10 mouse cellular contexts compared by ENCODE assay signal in the genomic region with DNA sequence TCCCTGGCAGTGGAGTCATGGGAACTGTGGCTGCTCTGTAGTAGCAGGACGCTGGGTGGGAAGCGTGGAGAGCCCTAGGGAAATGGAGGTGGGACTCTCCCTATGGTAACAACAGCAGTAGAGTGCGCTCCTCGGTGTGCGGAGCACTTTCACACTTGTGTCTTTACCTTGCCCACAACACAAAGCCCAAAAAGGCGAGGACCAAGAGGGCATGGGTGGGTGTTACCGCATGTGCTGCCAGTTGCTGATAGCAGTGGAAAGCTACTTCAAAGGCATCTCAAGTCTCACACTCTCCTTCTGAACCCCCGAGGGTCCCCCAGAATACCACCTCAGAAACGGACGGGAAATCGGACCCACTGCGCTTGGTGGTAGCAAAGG. TPM values are rescaled to one million over a fixed set of nuclear protein-coding genes. Genes with fewer than 3 reads are reported as not detected.
DNase-seq lines count a peak whose midpoint lies in the region; ATAC-seq and TF ChIP-seq lines count a peak whose summit lies in the region.
"Had no signal": no experiment of that assay in that cellular context is flagged by ENCODE, and none has a peak within 500 bp of the region (broad histone marks: within the 10 kb centered on the region; RNA-seq: fewer than 3 reads in every experiment).

No protein-coding gene starts in this region.

- H3K9ac ChIP-seq in heart, postnatal 0 days (replicated peaks; ENCODE audit: low read depth, low read length): no peak overlapping the region
- 0 out of 2 replicates have a peak overlapping the region, but pooled peaks have one; percentile 21 for H3K9ac ChIP-seq in embryonic facial prominence, embryonic 15.5 days
- H3K9ac ChIP-seq in limb, embryonic 14.5 days (ENCODE audit: low read depth, low read length, severe bottlenecking): peak overlapping the region; percentile 37; the same call in 1 of the 2 replicates
- H3K9ac ChIP-seq: liver, embryonic 14.5 days had no signal

- peak overlapping the region; percentile 3; the same call in 1 of the 2 replicates for H3K4me3 ChIP-seq in heart, postnatal 0 days (ENCODE audit: low read depth, low read length)
- no peak overlapping the region for H3K4me3 ChIP-seq in embryonic facial prominence, embryonic 15.5 days (replicated peaks)
- peak overlapping the region; percentile 6; the same call in 1 of the 2 replicates for H3K4me3 ChIP-seq in limb, embryonic 14.5 days (replicated peaks; ENCODE audit: low read length)
- no peak overlapping the region for H3K4me3 ChIP-seq in layer of hippocampus, adult 2 months

- TF ChIP-seq POLR2A in limb, embryonic 14.5 days (IDR thresholded peaks at IDR 0.05; ENCODE audit: borderline replicate concordance, extremely low read depth, insufficient read depth, insufficient read length): no peak

- no peaks in the 10 kb centered on the region for H3K27me3 ChIP-seq in heart, postnatal 0 days (ENCODE audit: control insufficient read depth, insufficient read depth, low read length)
- no peaks in the 10 kb centered on the region for H3K27me3 ChIP-seq in embryonic facial prominence, embryonic 15.5 days
- H3K27me3 ChIP-seq in limb, embryonic 14.5 days (ENCODE audit: control insufficient read depth, insufficient read depth, low read length): no peaks in the 10 kb centered on the region

- no peak for DNase-seq in heart, postnatal 0 days (ENCODE audit: low spot score)
- DNase-seq in heart, postnatal 25 days (ENCODE audit: low spot score): no peak
- no peak for DNase-seq in limb, embryonic 14.5 days (ENCODE audit: low spot score)
- no peak for DNase-seq in layer of hippocampus, adult 2 months (ENCODE audit: low spot score in 2 of 2)
- DNase-seq in cerebellum, adult 9-11 months: no peak
- DNase-seq in spleen, postnatal 14 days (ENCODE audit: low spot score in 2 of 2): no peak

- ATAC-seq in heart, postnatal 0 days (ENCODE audit: insufficient read depth, low read depth): no peak
- ATAC-seq in CD4-positive, CD25-positive, alpha-beta regulatory T cell, adult 4 months: peak; percentile 15
- no peak for ATAC-seq in embryonic facial prominence, embryonic 15.5 days (ENCODE audit: insufficient number of reproducible peaks, low FRiP score, low TSS enrichment, low read depth)
- no peak for ATAC-seq in limb, embryonic 14.5 days (ENCODE audit: low FRiP score, low read depth)

- no peaks in the 10 kb centered on the region for H3K36me3 ChIP-seq in heart, postnatal 0 days (replicated peaks; ENCODE audit: control insufficient read depth, insufficient read depth, low read length)
- no peaks in the 10 kb centered on the region for H3K36me3 ChIP-seq in embryonic facial prominence, embryonic 15.5 days
- no peaks in the 10 kb centered on the region for H3K36me3 ChIP-seq in limb, embryonic 14.5 days (ENCODE audit: control insufficient read depth, insufficient read depth, low read length)
- H3K36me3 ChIP-seq: G1E had no signal

- no peaks in the 10 kb centered on the region for H3K9me3 ChIP-seq in heart, postnatal 0 days (replicated peaks; ENCODE audit: control insufficient read depth, low read length)
- no peaks in the 10 kb centered on the region for H3K9me3 ChIP-seq in embryonic facial prominence, embryonic 15.5 days (replicated peaks)
- H3K9me3 ChIP-seq in limb, embryonic 14.5 days (ENCODE audit: control insufficient read depth, low read length): no peaks in the 10 kb centered on the region
- H3K9me3 ChIP-seq: G1E had no signal

- 33% methylated on average over 12 of the region's 12 CpGs for WGBS in heart, postnatal 0 days
- 34% methylated on average over 12 of the region's 12 CpGs for WGBS in embryonic facial prominence, embryonic 15.5 days
- 37% methylated on average over 12 of the region's 12 CpGs for WGBS in limb, embryonic 14.5 days

- TF ChIP-seq EP300 in heart, postnatal 0 days (IDR thresholded peaks at IDR 0.05; ENCODE audit: low read depth): no peak

- H3K4me1 ChIP-seq in heart, postnatal 0 days (ENCODE audit: control insufficient read depth, insufficient read depth): peaks cover 24% of the 10 kb centered on the region
- H3K4me1 ChIP-seq in embryonic facial prominence, embryonic 15.5 days: peaks cover 71% of the 10 kb centered on the region
- H3K4me1 ChIP-seq in limb, embryonic 14.5 days (ENCODE audit: control insufficient read depth, insufficient read depth, low read length): peaks cover 61% of the 10 kb centered on the region

- intact Hi-C loops in heart, postnatal 25 days (cut with DNase I): no loop called here

- H3K27ac ChIP-seq in heart, postnatal 0 days (ENCODE audit: low read depth): no peak overlapping the region
- peak overlapping the region; percentile 81 for H3K27ac ChIP-seq in embryonic facial prominence, embryonic 15.5 days (replicated peaks)
- no peak overlapping the region for H3K27ac ChIP-seq in limb, embryonic 14.5 days (replicated peaks; ENCODE audit: low read depth, low read length)
- H3K27ac ChIP-seq in layer of hippocampus, adult 2 months: no peak overlapping the region
- H3K27ac ChIP-seq: liver, embryonic 14.5 days had no signal

- peak overlapping the region; percentile 50 for H3K4me2 ChIP-seq in heart, postnatal 0 days (ENCODE audit: low read depth, low read length)
- peak overlapping the region; percentile 37; the same call in 1 of the 2 replicates for H3K4me2 ChIP-seq in embryonic facial prominence, embryonic 15.5 days (replicated peaks)
- peak overlapping the region; percentile 34 for H3K4me2 ChIP-seq in limb, embryonic 14.5 days (replicated peaks; ENCODE audit: low read depth, low read length, severe bottlenecking)

- TF ChIP-seq CTCF in heart, postnatal 0 days (IDR thresholded peaks at IDR 0.05; ENCODE audit: low read depth): no peak
- no peak for TF ChIP-seq CTCF in layer of hippocampus, adult 2 months (conservative IDR thresholded peaks at IDR 0.05)

RNA-seq across cellular contexts. Expression of a gene that starts 23.4 kb away (rescaled TPM):
- 0.73 TPM in 1 of 2 replicates, not detected in the other for total RNA-seq in heart, postnatal 0 days (2014; rRNA removed; ENCODE audit: low replicate concordance)
- 0.11 TPM in 2 replicates for polyA plus RNA-seq in heart, postnatal 0 days (2015; fragmentation: Nextera tagmentation; extraction: Ambion mirVana)
- total RNA-seq in heart, postnatal 25 days (2021): under 1 TPM; 0.29 to 0.64 TPM
- polyA plus RNA-seq in CD4-positive, CD25-positive, alpha-beta regulatory T cell, adult 4 months (2017; shearing (Covaris generic)): 100 to 1,000 TPM; 277 to 361 TPM
- polyA plus RNA-seq in embryonic facial prominence, embryonic 15.5 days (2015; fragmentation: Nextera tagmentation; extraction: Ambion mirVana): 0.57 and 0.59 TPM in 2 replicates
- 0.65 and 0.99 TPM in 2 replicates for polyA plus RNA-seq in limb, embryonic 14.5 days (2012; rRNA removed)
- 0.84 and 0.94 TPM in 2 replicates for polyA plus RNA-seq in limb, embryonic 14.5 days (2014; fragmentation: Nextera tagmentation; extraction: Ambion mirVana)
- not detected for total RNA-seq in layer of hippocampus, adult 2 months (2021)
- polyA plus RNA-seq: G1E had no signal

RNA-seq across cellular contexts. Expression of a gene that starts 42.3 kb away (rescaled TPM):
- 0.69 TPM in 1 of 2 replicates, not detected in the other for total RNA-seq in heart, postnatal 0 days (2014; rRNA removed; ENCODE audit: low replicate concordance)
- polyA plus RNA-seq in heart, postnatal 0 days (2015; fragmentation: Nextera tagmentation; extraction: Ambion mirVana): 0.05 and 0.12 TPM in 2 replicates
- total RNA-seq in heart, postnatal 25 days (2021): under 1 TPM; 0.18 to 0.20 TPM
- under 1 TPM in 1 of 2 experiments, not detected in 1; 0.35 TPM for polyA plus RNA-seq in CD4-positive, CD25-positive, alpha-beta regulatory T cell, adult 4 months (2017; shearing (Covaris generic))
- 2.7 and 2.8 TPM in 2 replicates for polyA plus RNA-seq in embryonic facial prominence, embryonic 15.5 days (2015; fragmentation: Nextera tagmentation; extraction: Ambion mirVana)
- polyA plus RNA-seq in limb, embryonic 14.5 days (2012; rRNA removed): 1.6 and 1.7 TPM in 2 replicates
- polyA plus RNA-seq in limb, embryonic 14.5 days (2014; fragmentation: Nextera tagmentation; extraction: Ambion mirVana): 1.5 and 2.5 TPM in 2 replicates
- total RNA-seq in layer of hippocampus, adult 2 months (2021): not detected

Comparison
In these comparisons a context has a peak if more than half of its experiments do, and no peak if none do; other contexts are left out.
1. H3K4me3 ChIP-seq: peak in heart, postnatal 0 days (single experiment) and limb, embryonic 14.5 days (single experiment); none in embryonic facial prominence, embryonic 15.5 days (single experiment) and layer of hippocampus, adult 2 months (single experiment).
2. RNA of a gene that starts 23.4 kb away (polyA plus RNA-seq): 277 to 361 TPM in CD4-positive, CD25-positive, alpha-beta regulatory T cell, adult 4 months; 0.65 to 0.99 TPM in limb, embryonic 14.5 days, 0.57 to 0.59 TPM in embryonic facial prominence, embryonic 15.5 days and 0.11 TPM in heart, postnatal 0 days; every median in the first group is over 100 times any median in the second.
3. Peak in every context shown above with its lines, with median percentiles within 50 percentile points of each other: H3K4me2 ChIP-seq.